Mouse (Mus musculus) MEL (cell line): ENCODE measurements around the gene Arsg. TPM values are rescaled to one million over a fixed set of nuclear protein-coding genes. Genes with fewer than 3 reads are reported as not detected.
A peak's percentile ranks its signal among the peaks of the same experiment; 100 is the strongest.

Source experiments
- DNase-seq: peaks from one replicate; pipeline ENCODE4 v3.0.0; 2011; ENCODE audit warnings: low read depth, low spot score
- H3K27ac ChIP-seq: 2 replicates; pipeline ENCODE4 v1.5.1; 2012; ENCODE audit warnings: low read depth, mild to moderate bottlenecking, control low read depth, low read length, moderate library complexity; ENCODE audit not compliant: control insufficient read depth
- H3K27me3 ChIP-seq, 2 experiments: fragments of 150-350 bp in 1 of 2; sonication (generic) in 1 of 2; 2 replicates each; pipeline ENCODE4 v1.6.1; 2012; ENCODE audit warnings: low read length in 2 of 2, mild to moderate bottlenecking in 2 of 2, improper control_type of control experiment in 1 of 2, moderate library complexity in 1 of 2; ENCODE audit not compliant: insufficient read depth in 2 of 2, control insufficient read depth in 1 of 2
- H3K36me3 ChIP-seq, 2 experiments: 2 replicates each; pipeline ENCODE4 v1.6.1; 2012 to 2014; ENCODE audit warnings: low read length in 2 of 2, improper control_type of control experiment in 1 of 2, inconsistent platforms in 1 of 2, mild to moderate bottlenecking in 1 of 2; ENCODE audit not compliant: insufficient read depth in 2 of 2, control insufficient read depth in 1 of 2
- H3K4me1 ChIP-seq, 2 experiments: fragments of 150-350 bp in 1 of 2; sonication (generic) in 1 of 2; 2 replicates each; pipeline ENCODE4 v1.6.1; 2012; ENCODE audit warnings: low read length in 2 of 2, improper control_type of control experiment in 1 of 2, mild to moderate bottlenecking in 1 of 2; ENCODE audit not compliant: insufficient read depth in 2 of 2, control insufficient read depth in 1 of 2
- H3K4me3 ChIP-seq, 2 experiments: fragments of 150-350 bp in 1 of 2; sonication (generic) in 1 of 2; 2 replicates each; pipeline ENCODE4 v1.5.1; 2012; ENCODE audit warnings: low read depth in 2 of 2, low read length in 2 of 2, mild to moderate bottlenecking in 2 of 2, moderate library complexity in 2 of 2, control low read depth in 1 of 2, improper control_type of control experiment in 1 of 2; ENCODE audit not compliant: control insufficient read depth in 1 of 2, insufficient read depth in 1 of 2
- H3K79me2 ChIP-seq: 2 replicates; pipeline ENCODE4 v1.6.1; 2012; ENCODE audit warnings: mild to moderate bottlenecking, low read length, moderate library complexity; ENCODE audit not compliant: control insufficient read depth, poor library complexity, insufficient read depth
- H3K9ac ChIP-seq: 2 replicates; pipeline ENCODE4 v1.6.1; 2012; ENCODE audit warnings: low read depth, mild to moderate bottlenecking, control low read depth, low read length, moderate library complexity; ENCODE audit not compliant: control insufficient read depth, poor library complexity, severe bottlenecking
- H3K9me3 ChIP-seq: fragments of 150-350 bp; sonication (generic); replicated peaks from 2 replicates; pipeline ENCODE4 v1.6.1; 2012; ENCODE audit warnings: mild to moderate bottlenecking, low read length, improper control_type of control experiment, moderate library complexity; ENCODE audit not compliant: insufficient read depth
- BHLHE40 ChIP-seq: IDR thresholded peaks from 2 replicates; pipeline ENCODE4 v1.6.1; 2012; ENCODE audit warnings: low read depth, mild to moderate bottlenecking, inconsistent platforms, low read length, improper control_type of control experiment, borderline replicate concordance
- CHD1 ChIP-seq: IDR thresholded peaks from 2 replicates; pipeline ENCODE4 v1.6.1; 2012; ENCODE audit warnings: low read depth, mild to moderate bottlenecking, inconsistent platforms, low read length, improper control_type of control experiment
- CHD2 ChIP-seq: IDR thresholded peaks from 2 replicates; pipeline ENCODE4 v1.6.1; 2011; ENCODE audit warnings: low read length, improper control_type of control experiment
- CTCF ChIP-seq, 3 experiments: IDR thresholded peaks in 2 of 3; conservative IDR thresholded peaks in 1 of 3; 2 replicates each; pipeline ENCODE4 v1.5.1; 2011 to 2012; ENCODE audit warnings: low read length in 3 of 3, low read depth in 2 of 3, mild to moderate bottlenecking in 2 of 3, improper control_type of control experiment in 1 of 3, inconsistent platforms in 1 of 3, mixed read lengths in 1 of 3, moderate library complexity in 1 of 3; ENCODE audit not compliant: control insufficient read depth in 1 of 3, insufficient read depth in 1 of 3, poor library complexity in 1 of 3, severe bottlenecking in 1 of 3
- ELF1 ChIP-seq: IDR thresholded peaks from 2 replicates; pipeline ENCODE4 v1.6.1; 2014; ENCODE audit warnings: low read depth, mild to moderate bottlenecking, inconsistent platforms, low read length, improper control_type of control experiment, moderate library complexity
- EP300 ChIP-seq, 2 experiments: IDR thresholded peaks; 2 replicates each; pipeline ENCODE4 v1.6.1; 2011; ENCODE audit warnings: improper control_type of control experiment in 2 of 2, low read length in 2 of 2, low read depth in 1 of 2, mild to moderate bottlenecking in 1 of 2
- ETS1 ChIP-seq: IDR thresholded peaks from 2 replicates; pipeline ENCODE4 v1.6.1; 2012; ENCODE audit warnings: low read depth, mild to moderate bottlenecking, inconsistent platforms, low read length, improper control_type of control experiment, moderate library complexity
- GABPA ChIP-seq: IDR thresholded peaks from 2 replicates; pipeline ENCODE4 v1.6.1; 2012; ENCODE audit warnings: low read depth, mild to moderate bottlenecking, inconsistent platforms, low read length, improper control_type of control experiment, moderate library complexity
- HCFC1 ChIP-seq: IDR thresholded peaks from 2 replicates; pipeline ENCODE4 v1.6.1; 2012; ENCODE audit warnings: low read depth, mild to moderate bottlenecking, inconsistent platforms, low read length, improper control_type of control experiment, moderate library complexity
- JUND ChIP-seq: IDR thresholded peaks from 2 replicates; pipeline ENCODE4 v1.6.1; 2011; ENCODE audit warnings: low read depth, mild to moderate bottlenecking, improper control_type of control experiment, low read length
- KAT2A ChIP-seq: conservative IDR thresholded peaks from 2 replicates; pipeline ENCODE4 v1.6.1; 2012; ENCODE audit warnings: low read depth, low read length, improper control_type of control experiment, inconsistent platforms
- MAFK ChIP-seq: IDR thresholded peaks from 2 replicates; pipeline ENCODE4 v1.6.1; 2011; ENCODE audit warnings: low read depth, mild to moderate bottlenecking, low read length, improper control_type of control experiment, borderline replicate concordance
- MAZ ChIP-seq: IDR thresholded peaks from 2 replicates; pipeline ENCODE4 v1.6.1; 2012; ENCODE audit warnings: low read depth, mild to moderate bottlenecking, inconsistent platforms, low read length, improper control_type of control experiment
- MEF2A ChIP-seq: IDR thresholded peaks from 2 replicates; pipeline ENCODE4 v1.6.1; 2014; ENCODE audit warnings: low read depth, mild to moderate bottlenecking, inconsistent platforms, low read length, improper control_type of control experiment; ENCODE audit not compliant: poor library complexity, insufficient replicate concordance, severe bottlenecking; ENCODE audit errors: extremely low read depth
- MXI1 ChIP-seq: IDR thresholded peaks from 2 replicates; pipeline ENCODE4 v1.6.1; 2011; ENCODE audit warnings: mild to moderate bottlenecking, low read depth, low read length, improper control_type of control experiment
- MYB ChIP-seq: IDR thresholded peaks from 2 replicates; pipeline ENCODE4 v1.6.1; 2011; ENCODE audit warnings: mild to moderate bottlenecking, low read depth, low read length, improper control_type of control experiment
- MYC ChIP-seq: IDR thresholded peaks from 2 replicates; pipeline ENCODE4 v1.6.1; 2011; ENCODE audit warnings: low read depth, mild to moderate bottlenecking, low read length, improper control_type of control experiment, moderate library complexity
- POLR2A ChIP-seq, 2 experiments: IDR thresholded peaks; 2 replicates each; pipeline ENCODE4 v1.6.1; 2011 to 2012; ENCODE audit warnings: low read length in 2 of 2, mild to moderate bottlenecking in 2 of 2, control low read depth in 1 of 2, improper control_type of control experiment in 1 of 2, low read depth in 1 of 2, moderate library complexity in 1 of 2; ENCODE audit not compliant: control insufficient read depth in 1 of 2, insufficient read depth in 1 of 2, poor library complexity in 1 of 2
- POLR2AphosphoS2 ChIP-seq: IDR thresholded peaks from 2 replicates; pipeline ENCODE4 v1.6.1; 2011; ENCODE audit warnings: low read length, improper control_type of control experiment
- RAD21 ChIP-seq: IDR thresholded peaks from 2 replicates; pipeline ENCODE4 v1.6.1; 2011; ENCODE audit warnings: mild to moderate bottlenecking, low read depth, low read length, improper control_type of control experiment
- SIN3A ChIP-seq: IDR thresholded peaks from 2 replicates; pipeline ENCODE4 v1.6.1; 2012; ENCODE audit warnings: low read length, improper control_type of control experiment, inconsistent platforms
- SMC3 ChIP-seq: IDR thresholded peaks from 2 replicates; pipeline ENCODE4 v1.6.1; 2011; ENCODE audit warnings: low read depth, low read length, improper control_type of control experiment
- TAL1 ChIP-seq: IDR thresholded peaks from 2 replicates; pipeline ENCODE4 v1.6.1; 2012; ENCODE audit warnings: mild to moderate bottlenecking, inconsistent platforms, low read length, moderate library complexity, mixed read lengths
- TBP ChIP-seq: IDR thresholded peaks from 2 replicates; pipeline ENCODE4 v1.8.0; 2011; ENCODE audit warnings: low read depth, low read length, improper control_type of control experiment
- UBTF ChIP-seq: IDR thresholded peaks from 2 replicates; pipeline ENCODE4 v1.6.1; 2012; ENCODE audit warnings: low read depth, mild to moderate bottlenecking, inconsistent platforms, low read length, improper control_type of control experiment, moderate library complexity, borderline replicate concordance; ENCODE audit not compliant: insufficient read depth
- USF1 ChIP-seq: IDR thresholded peaks from 2 replicates; pipeline ENCODE4 v1.6.1; 2014; ENCODE audit warnings: low read depth, mild to moderate bottlenecking, inconsistent platforms, low read length, improper control_type of control experiment, moderate library complexity
- USF2 ChIP-seq, 2 experiments: IDR thresholded peaks; 2 replicates each; pipeline ENCODE4 v1.6.1; 2011 to 2012; ENCODE audit warnings: improper control_type of control experiment in 2 of 2, low read length in 2 of 2, borderline replicate concordance in 1 of 2, inconsistent platforms in 1 of 2, low read depth in 1 of 2, mild to moderate bottlenecking in 1 of 2; ENCODE audit not compliant: insufficient read depth in 1 of 2
- ZC3H11A ChIP-seq: IDR thresholded peaks from 2 replicates; pipeline ENCODE4 v1.6.1; 2012; ENCODE audit warnings: low read depth, mild to moderate bottlenecking, inconsistent platforms, low read length, improper control_type of control experiment
- ZKSCAN1 ChIP-seq: IDR thresholded peaks from 2 replicates; pipeline ENCODE4 v1.6.1; 2012; ENCODE audit warnings: low read depth, mild to moderate bottlenecking, inconsistent platforms, low read length, improper control_type of control experiment, moderate library complexity
- ZMIZ1 ChIP-seq: IDR thresholded peaks from 2 replicates; pipeline ENCODE4 v1.6.1; 2012; ENCODE audit warnings: low read depth, mild to moderate bottlenecking, inconsistent platforms, low read length, improper control_type of control experiment, moderate library complexity
- ZNF384 ChIP-seq: IDR thresholded peaks from 2 replicates; pipeline ENCODE4 v1.6.1; 2012; ENCODE audit warnings: low read depth, mild to moderate bottlenecking, inconsistent platforms, low read length, improper control_type of control experiment
- polyA plus RNA-seq, 2 experiments: library from polyadenylated mRNA; stranded (reverse) in 1 of 2; unstranded in 1 of 2; fragments of >175 nt in 1 of 2; fragments of >200 nt in 1 of 2; gene quantifications; 2 replicates each; pipeline versions ENCODE4 v1.2.1 to v1.2.4; 2012; ENCODE audit warnings: low replicate concordance in 2 of 2, low read depth in 1 of 2; ENCODE audit not compliant: insufficient read length in 2 of 2, insufficient read depth in 1 of 2, missing spikeins in 1 of 2
- total RNA-seq: library from RNA; depleted of rRNA; stranded (reverse); fragments of 300-350 nt; gene quantifications from 2 replicates; pipeline ENCODE4 v1.2.3, GENCODE M21; 2012

Gene Arsg
- total and polyA plus RNA-seq, 3 experiments = 3.9 to 5.2 TPM; not detected in 1

GRCm38 (mm10) chr11:109470921-109471861 is 2.0 kb upstream of the Arsg start (continued):
- TF ChIP-seq MEF2A (no peak), ETS1 (peak; percentile 31; the same call in 1 of the 2 replicates), SMC3 (no peak), MYC (0 out of 2 replicates have a peak, but pooled peaks have one; percentile 60)

GRCm38 (mm10) chr11:109472171-109472691 is 943 bp upstream of the Arsg start:
- H3K27me3 ChIP-seq = no peaks in the 10 kb centered on the region
- peak overlapping the region; percentile 93 for H3K9ac ChIP-seq
- peaks cover 52% of the 10 kb centered on the region for H3K79me2 ChIP-seq
- H3K4me3 ChIP-seq = peak overlapping the region; percentile 94 to 98
- peak; percentile 82 for DNase-seq
- peaks cover 0 to 47% of the 10 kb centered on the region in 2 experiments; a peak in 2 of 4 replicates for H3K36me3 ChIP-seq
- peaks cover 25 to 54% of the 10 kb centered on the region in 2 experiments for H3K4me1 ChIP-seq
- no peaks in the 10 kb centered on the region for H3K9me3 ChIP-seq
- peak overlapping the region; percentile 92 for H3K27ac ChIP-seq
- no peak for TF ChIP-seq POLR2AphosphoS2
- TF ChIP-seq USF2 (IDR thresholded peaks at IDR 0.05; ENCODE audit: borderline replicate concordance in 1 of 2, insufficient read depth in 1 of 2, low read depth in 1 of 2, low read length in 2 of 2) = no peak
- TF ChIP-seq CHD2 = no peak
- TF ChIP-seq SIN3A = no peak; the same call in 1 of the 2 replicates
- no peak for TF ChIP-seq ZC3H11A
- TF ChIP-seq ELF1 = no peak
- no peak for TF ChIP-seq ZNF384
- TF ChIP-seq ZKSCAN1 = no peak
- TF ChIP-seq MAFK = no peak
- TF ChIP-seq KAT2A = no peak
- no peak for TF ChIP-seq TBP
- TF ChIP-seq UBTF = 0 out of 2 replicates have a peak, but pooled peaks have one; percentile 25
- no peak for TF ChIP-seq USF1
- peak; percentile 27; the same call in 1 of the 2 replicates for TF ChIP-seq ETS1
- no peak; the same call in 1 of the 2 replicates for TF ChIP-seq MYC
- no peak for TF ChIP-seq MYB
- no peak; the same call in none of the 2 replicates for TF ChIP-seq MXI1
- TF ChIP-seq HCFC1 = 0 out of 2 replicates have a peak, but pooled peaks have one; percentile 7
- no peak for TF ChIP-seq GABPA
- TF ChIP-seq CHD1 = no peak; the same call in 1 of the 2 replicates
- no peak for TF ChIP-seq MAZ
- no peak for TF ChIP-seq JUND
- TF ChIP-seq TAL1 = no peak
- no peak for TF ChIP-seq BHLHE40
- no peak for TF ChIP-seq RAD21
- TF ChIP-seq MEF2A = no peak
- TF ChIP-seq CTCF (IDR thresholded peaks at IDR 0.05 in 2 of 3, conservative IDR thresholded peaks at IDR 0.05 in 1 of 3; ENCODE audit: control insufficient read depth in 1 of 3, insufficient read depth in 1 of 3, low read depth in 2 of 3, low read length in 3 of 3, poor library complexity in 1 of 3, severe bottlenecking in 1 of 3) = no peak
- TF ChIP-seq POLR2A (IDR thresholded peaks at IDR 0.05; ENCODE audit: control insufficient read depth in 1 of 2, insufficient read depth in 1 of 2, low read depth in 1 of 2, low read length in 2 of 2, poor library complexity in 1 of 2) = peak in 1 of 2 experiments; percentile 26; a peak in 1 of 4 replicates
- TF ChIP-seq ZMIZ1 = no peak
- TF ChIP-seq SMC3 = no peak
- TF ChIP-seq EP300 (IDR thresholded peaks at IDR 0.05; ENCODE audit: low read depth in 1 of 2, low read length in 2 of 2) = 0 out of 4 replicates have a peak, but pooled peaks of 1 of the 2 experiments have one; percentile 16
